Mouse (Mus musculus): ENCODE measurements around the gene Gm28051.

The Gm28051 gene

GRCm38 (mm10) chr12:102706833-102707463 is 50.6 kb downstream of the Gm28051 start:
- DNase-seq (ENCODE audit: low spot score), result no peak

GRCm38 (mm10) chr12:102705906-102706640 is 51.5 kb downstream of the Gm28051 start:
- no peak for DNase-seq (ENCODE audit: low spot score)

- peak; percentile 84 for DNase-seq (ENCODE audit: low spot score)
Observed at GRCm38 (mm10) chr12:102705216-102705871, 52.2 kb downstream of the Gm28051 start.

DNA sequence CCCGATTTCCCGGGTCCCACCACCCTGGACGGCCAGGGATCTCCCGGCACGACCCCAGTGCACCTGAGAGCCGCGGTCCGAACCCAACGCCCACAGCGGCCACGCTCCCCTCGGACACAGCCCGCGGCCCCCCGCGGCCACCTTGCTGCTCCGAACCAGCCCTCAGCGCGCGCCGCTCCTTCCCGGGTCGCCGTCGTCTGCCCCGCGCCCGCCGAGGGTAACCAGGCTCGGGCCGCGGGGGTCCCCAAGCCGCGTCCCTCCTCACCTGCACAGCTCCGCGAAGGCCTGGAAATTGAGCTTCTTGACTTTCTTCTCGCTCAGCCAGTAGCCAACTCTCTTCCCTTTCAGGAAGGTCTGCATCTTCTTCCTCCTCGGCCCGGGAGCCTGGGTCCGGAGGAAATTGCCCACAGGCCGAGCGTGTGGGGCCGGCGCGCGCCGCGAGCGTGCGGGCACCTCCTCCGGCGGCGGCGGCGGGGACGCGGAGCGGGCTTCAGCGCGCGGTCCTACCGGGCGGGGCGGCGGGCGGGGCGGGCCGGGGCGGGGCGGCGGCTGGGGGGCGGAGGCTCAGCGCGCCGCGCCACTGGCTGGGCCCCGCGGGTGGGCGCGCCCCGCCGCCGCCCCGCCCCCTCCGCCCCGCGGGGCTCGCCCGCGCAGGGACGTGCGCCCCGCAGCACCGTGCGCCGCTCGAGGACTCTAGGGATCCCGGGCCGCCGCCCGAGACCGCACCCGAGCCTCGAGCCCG is 52.9 kb downstream of the Gm28051 start, which contains the start of gene Itpk1:
Itpk1 (minus strand) TSS at position 474 of the 742 bp plus-strand sequence.
- peak; percentile 52 for DNase-seq (ENCODE audit: low spot score)

DNA sequence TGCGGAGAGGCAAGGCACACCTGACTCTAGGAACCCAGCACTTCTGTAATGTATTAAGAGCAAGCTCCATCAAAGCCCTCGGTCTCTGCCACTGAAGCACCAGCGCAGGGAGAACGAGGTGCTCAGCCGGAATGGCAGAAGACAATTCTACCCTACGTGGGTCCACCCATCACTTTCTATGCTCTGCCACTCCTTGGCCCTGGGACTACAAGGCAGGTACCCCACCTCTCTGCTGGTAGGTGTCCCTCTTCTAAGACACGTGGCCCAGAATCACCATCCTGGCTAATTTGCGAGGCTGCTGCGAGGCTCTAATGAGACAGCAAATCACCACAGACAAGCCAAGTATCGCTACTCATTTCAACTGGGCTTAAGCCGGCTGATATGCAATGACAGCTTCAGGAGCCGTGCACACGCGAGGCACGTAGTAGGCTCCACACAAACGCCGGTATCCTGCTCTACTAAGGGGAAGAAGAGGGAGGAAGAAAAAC is 53.6 kb downstream of the Gm28051 start:
- DNase-seq (ENCODE audit: low spot score), result no peak

DNA sequence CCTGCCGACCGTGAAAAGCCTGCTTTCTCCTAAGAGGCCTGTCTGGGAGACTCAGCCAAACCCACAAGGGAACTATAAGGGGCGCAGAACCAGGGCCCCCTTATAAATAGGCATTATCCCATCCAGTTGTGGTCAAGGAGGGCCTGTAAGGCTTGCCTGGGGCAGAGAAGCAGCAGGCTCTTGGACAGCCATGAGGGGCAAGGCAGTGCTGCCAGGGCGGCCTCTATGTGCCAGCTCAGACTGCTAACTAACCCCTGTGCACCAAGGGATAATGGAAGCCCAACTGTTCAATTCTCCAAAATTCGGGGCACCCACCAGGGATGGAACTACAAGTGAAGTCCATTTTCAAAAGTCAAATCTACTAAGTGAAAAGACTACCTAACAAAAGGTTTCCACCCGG is 54.1 kb downstream of the Gm28051 start:
- DNase-seq (ENCODE audit: low spot score), result no peak

- peak; percentile 50 for DNase-seq (ENCODE audit: low spot score)
Observed at GRCm38 (mm10) chr12:102703111-102703412, 54.5 kb downstream of the Gm28051 start.

DNA sequence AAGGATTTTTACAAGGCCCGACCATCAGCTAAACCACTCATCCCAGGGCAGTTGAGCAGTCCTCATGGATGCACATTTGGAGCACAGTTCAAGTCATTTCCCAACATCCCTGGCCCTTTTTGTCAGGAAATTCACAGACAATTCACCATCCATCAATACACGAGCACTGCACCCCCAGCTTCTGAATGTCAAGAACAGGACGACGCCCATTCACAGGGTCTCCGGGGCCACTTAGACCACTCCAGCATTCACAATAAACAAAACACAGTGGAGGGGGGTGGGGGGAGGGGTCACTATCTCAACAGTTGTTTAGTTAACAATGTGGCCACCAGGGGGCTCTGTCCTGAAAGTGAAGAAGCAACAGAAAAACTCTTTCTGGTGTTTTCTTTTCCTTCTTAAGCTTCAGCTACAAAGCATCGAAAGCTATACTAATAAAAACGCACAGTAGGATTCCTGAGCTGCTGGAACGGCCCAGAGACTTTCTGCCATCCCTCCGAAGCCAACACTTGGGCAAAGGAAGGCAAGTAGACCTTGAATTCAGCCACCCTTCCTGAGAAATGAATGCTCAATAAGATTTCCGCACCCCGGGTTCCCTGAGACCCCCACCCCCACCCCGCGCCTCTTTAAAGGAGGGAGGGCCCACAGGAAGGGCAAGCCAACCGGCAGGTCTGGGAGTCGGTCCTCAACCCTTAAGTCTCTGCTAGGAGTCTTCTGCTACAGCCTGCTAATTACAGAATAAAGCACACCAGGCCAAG is 55.0 kb downstream of the Gm28051 start:
- DNase-seq (ENCODE audit: low spot score), result peak; percentile 71

DNA sequence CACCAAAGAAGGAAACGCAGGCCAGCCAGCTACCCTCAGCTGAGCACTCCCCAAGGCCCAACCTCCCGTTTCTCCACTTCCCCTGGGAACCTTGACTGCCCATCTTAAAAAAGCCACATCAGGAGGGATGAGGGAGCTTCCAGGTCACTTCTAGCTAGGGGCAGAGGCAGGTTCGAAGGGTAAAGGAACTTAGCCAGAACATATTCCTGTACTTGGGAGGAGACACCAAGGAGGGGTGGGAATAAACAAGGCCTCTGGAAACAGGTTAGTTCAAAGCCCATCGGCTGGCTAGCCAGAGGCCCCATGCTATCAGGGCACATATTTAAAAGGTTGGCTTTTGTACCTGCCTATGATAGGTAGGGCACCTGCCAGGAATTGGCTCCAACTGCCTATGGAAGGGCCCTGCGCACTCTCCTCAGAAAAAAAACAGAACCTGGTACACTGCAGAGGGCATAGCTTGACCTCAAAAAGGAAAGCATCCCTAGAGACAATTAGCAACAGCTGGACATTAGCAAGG is 55.8 kb downstream of the Gm28051 start:
- DNase-seq (ENCODE audit: low spot score), result no peak

DNA sequence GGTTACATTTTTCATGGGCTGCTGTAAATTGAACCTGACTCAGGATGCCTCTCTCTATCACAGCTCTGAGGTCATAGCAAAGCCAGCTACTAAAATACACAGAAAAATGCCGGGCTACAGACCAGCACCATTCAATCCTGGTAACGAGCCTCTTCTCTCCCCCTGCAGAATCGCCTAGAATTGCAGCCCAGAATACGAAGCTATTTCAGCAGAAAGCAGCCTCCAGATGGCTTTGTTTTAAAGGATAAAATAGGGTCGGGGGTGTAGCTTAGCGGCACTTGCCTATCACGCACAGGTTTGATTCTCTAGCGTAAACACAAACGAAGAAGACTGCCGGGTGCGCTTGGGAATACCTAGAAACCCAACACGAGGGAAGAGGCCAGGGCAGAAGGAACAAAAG is 57.1 kb downstream of the Gm28051 start:
- no peak for DNase-seq (ENCODE audit: low spot score)

DNA sequence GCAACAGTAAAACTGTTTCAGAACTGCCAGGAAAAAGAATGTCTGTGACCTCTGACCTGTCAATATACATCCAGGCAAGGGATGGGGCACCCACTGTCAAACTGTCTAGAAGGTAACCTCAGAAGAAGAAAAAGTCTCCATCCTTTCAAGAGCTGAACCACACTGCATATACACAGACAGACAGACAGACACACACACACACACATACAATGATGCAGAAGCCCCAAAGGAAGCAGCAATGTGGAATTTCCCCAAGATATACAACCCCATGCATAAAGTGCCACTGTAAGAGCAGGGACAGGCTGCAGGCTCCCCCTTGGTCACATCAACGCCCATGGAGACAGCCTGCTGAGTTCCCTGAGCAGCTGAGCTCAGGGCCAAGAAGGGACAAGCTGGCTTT is 58.4 kb downstream of the Gm28051 start:
- DNase-seq (ENCODE audit: low spot score), result no peak

DNA sequence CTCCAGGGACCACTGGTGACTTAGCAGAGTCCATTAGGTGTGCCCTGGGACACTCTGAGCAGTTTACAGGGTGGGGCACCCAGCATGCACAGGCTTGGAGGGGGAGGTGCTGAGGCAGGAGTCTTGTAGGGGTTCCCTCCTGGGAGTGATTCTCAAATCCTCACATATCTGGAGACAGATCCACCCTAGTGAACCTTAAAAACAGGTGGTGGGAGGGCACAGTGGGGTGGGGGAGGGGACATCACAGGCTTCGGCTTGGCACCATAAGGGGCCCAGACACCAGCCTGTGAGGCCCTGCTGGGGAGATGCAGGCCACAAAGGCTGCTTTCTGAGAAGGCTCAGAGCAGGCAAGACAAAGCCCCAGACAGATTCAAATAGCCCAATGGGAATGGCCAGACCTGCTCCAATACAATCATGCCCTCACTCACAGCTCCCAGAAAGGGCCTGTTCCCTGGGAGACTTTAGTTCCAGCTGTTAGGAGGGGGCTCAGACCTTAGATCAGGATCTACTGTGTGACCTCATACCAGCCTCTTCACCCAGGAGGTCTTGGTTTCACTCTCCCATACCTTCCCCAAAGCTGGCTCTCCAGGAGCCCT is 59.4 kb downstream of the Gm28051 start:
- no peak for DNase-seq (ENCODE audit: low spot score)

GRCm38 (mm10) chr12:102697381-102697780 is 60.2 kb downstream of the Gm28051 start:
- DNase-seq (ENCODE audit: low spot score), result no peak

GRCm38 (mm10) chr12:102696635-102697354 is 60.8 kb downstream of the Gm28051 start:
- DNase-seq (ENCODE audit: low spot score), result no peak

- DNase-seq (ENCODE audit: low spot score), result no peak
Observed at GRCm38 (mm10) chr12:102695369-102696239, 62.0 kb downstream of the Gm28051 start.

GRCm38 (mm10) chr12:102691761-102692160 is 65.8 kb downstream of the Gm28051 start:
- no peak for DNase-seq (ENCODE audit: low spot score)

GRCm38 (mm10) chr12:102691180-102691579 is 66.4 kb downstream of the Gm28051 start:
- no peak for DNase-seq (ENCODE audit: low spot score)

DNA sequence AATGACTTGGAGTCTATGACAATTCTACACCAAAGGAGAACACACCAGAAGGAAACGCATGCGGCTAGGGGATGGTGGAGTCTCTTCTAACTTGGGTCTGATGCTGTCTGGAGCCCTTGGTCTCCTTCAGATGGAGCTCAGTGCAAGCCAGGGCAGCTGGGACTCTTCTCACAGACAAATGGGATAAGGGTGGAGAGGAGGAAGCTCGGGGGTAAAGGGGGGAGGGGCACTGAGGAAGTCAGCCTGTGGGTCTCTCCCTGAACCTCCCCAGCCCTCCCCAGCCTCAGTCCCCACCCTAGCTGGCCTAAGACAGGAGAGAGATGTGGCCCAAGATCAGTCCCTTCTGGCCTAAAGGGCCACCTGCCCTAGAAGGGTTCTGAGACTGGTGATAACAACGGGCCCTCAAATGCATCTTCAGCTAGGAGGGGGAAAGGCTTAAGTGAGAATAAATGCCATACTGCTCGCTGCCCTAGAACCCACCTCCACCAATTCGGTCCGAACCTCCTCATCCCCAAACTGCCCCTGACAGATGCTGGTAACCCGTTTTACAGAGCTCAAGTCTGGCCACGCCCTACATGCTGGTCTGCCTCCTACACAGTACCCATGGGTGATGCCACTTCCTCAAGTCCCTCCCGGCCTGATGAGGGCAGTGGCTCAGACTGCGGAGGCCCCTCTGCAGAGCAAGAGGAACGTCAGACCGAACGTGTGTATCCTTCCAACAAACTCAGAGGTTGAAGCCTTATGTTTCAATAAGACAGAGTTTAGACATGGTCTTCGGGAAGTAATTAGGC is 67.6 kb downstream of the Gm28051 start:
- no peak for DNase-seq (ENCODE audit: low spot score)

DNA sequence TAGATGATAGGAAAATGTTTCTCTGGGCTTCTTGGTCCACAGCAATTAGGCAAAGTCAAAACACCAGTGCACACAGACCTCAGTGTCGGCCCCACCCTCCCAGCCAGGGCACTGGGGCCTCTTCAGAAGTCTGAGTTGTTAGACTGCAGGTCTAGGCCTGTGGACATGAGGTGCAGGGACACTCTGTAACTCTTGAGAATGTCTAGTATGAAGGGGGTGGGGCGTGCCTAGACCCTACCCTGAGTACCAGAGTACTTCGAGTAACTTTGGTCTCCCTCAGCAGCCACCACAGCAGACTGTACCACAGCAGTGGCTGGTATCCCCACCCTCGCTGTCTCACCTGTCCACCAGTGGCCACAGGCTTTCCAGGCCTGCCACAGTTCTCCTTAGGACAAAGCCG is 71.2 kb downstream of the Gm28051 start:
- DNase-seq (ENCODE audit: low spot score), result no peak

Data from MN1 (cell line).